Mouse (Mus musculus): Measurements from ENCODE around the gene Wdr31.
A peak's percentile ranks its signal among the peaks of the same experiment; 100 is the strongest.

Wdr31 gene

DNA sequence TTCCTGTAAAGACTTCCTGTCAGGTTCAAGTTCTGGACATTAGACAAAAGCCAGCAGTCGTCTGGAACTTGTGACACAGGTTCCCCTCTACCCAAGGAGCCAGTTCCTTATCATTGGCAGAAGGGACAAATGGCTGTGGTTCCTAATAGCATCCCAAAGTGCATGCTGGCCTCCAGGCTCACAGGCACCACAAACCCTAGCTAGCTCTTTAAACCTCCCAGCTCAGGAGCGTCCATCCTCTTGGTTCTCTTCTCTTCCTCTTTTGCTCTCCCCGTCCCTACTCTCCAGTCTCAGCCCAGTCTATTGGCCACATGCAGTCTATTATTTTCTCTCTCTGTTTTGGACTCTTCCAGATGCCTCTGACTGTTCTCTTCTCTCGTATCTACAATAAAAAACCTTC, 30.9 kb downstream of the Wdr31 start:
- DNase-seq (ENCODE audit: low spot score in 2 of 2) = no peak

GRCm38 (mm10) chr4:62437871-62438270, 32.8 kb downstream of the Wdr31 start:
- DNase-seq (ENCODE audit: low spot score in 2 of 2) = no peak

DNA sequence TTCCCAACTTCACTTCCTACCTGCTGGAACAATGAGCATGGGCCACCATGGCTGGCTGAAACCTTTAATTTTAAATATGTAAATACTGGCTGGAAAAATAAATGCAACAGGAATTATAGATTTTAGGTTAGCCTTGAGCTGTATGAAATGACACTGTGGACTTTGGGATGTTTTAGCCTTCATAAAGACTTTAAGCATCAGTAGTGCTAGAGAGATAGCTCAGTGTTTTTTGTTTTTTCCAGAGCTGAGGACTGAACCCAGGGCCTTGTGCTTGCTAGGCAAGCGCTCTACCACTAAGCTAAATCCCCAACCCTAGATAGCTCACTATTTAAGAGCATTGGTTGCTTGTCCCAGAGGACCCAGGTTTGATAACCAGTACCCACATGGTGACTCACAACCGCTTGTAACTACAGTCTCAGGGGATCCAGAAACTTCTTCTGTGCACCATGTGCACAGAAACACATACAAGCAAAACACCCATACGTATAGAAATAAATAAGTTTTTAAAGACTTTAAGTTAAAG, 33.4 kb downstream of the Wdr31 start:
- DNase-seq (ENCODE audit: low spot score in 2 of 2) = no peak

DNA sequence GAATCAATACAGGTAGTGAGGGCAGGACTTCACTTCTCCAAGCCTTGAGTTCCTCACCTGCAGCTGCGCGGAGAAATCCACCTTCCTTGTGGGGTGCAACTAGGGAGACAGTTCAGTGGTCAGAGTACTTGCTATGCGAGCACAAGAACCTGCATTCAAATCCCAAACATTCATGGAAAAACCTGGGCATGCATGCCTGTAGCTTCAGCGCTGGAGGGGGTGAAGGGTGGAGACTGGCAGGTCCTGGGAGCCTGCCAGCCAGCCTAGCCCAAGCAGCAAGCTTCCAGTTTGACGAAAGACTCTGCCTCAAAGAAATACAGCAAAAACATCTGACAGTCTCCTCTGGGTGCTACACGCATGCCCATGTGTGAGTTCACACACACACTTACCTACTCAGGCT, 35.6 kb downstream of the Wdr31 start, which contains the start of gene Rnf183:
Rnf183 (minus strand) TSS at position 172 of the 400 bp plus-strand sequence.
- DNase-seq (ENCODE audit: low spot score in 2 of 2) = no peak

GRCm38 (mm10) chr4:62433939-62434870, 36.5 kb downstream of the Wdr31 start:
- no peak for DNase-seq (ENCODE audit: low spot score in 2 of 2)

DNA sequence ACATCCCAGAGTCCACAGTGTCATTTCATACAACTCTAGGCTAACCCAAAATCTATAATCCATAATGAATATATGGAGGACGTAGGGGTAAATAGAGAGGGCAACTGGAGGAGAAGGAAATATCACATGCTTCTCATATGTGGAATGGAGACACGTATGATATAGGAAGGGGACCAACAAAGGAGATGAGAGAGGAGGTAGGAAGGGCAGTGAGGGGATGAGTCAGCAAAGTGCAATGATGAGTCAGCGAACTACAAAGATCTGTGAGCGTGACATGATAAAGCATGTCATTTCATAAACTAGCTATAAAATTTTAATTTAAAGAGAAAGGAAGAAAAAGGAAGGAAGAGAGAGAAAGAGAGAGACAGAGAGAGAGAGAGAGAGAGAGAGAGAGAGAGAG, 39.2 kb downstream of the Wdr31 start:
- DNase-seq (ENCODE audit: low spot score in 2 of 2) = no peak

GRCm38 (mm10) chr4:62430678-62431077, 40.0 kb downstream of the Wdr31 start:
- no peak for DNase-seq (ENCODE audit: low spot score in 2 of 2)

- no peak for DNase-seq (ENCODE audit: low spot score in 2 of 2)
Measured at GRCm38 (mm10) chr4:62429616-62430015, 41.1 kb downstream of the Wdr31 start.

- DNase-seq (ENCODE audit: low spot score in 2 of 2) = no peak
Measured at GRCm38 (mm10) chr4:62427978-62428758, 42.5 kb downstream of the Wdr31 start.

DNA sequence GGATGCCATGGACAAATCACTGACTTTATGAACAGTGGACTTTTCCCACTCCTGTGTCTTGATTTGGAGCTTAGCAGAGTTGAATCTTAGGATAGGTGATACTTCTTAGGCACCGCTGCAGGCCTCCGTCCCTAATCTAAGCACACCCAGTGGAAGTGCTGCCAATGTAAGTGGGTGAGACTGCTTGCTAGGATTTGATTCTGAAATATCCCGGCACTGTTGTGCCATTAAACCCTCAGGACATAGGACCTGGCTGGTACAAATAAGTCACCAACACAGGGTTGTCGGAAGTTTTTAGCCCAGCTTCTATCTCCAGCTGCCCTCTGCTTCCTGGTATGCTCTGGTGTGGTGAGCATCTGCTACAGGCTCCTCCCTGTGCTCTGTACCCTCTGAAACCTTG, 44.8 kb downstream of the Wdr31 start:
- DNase-seq (ENCODE audit: low spot score in 2 of 2) = no peak

DNA sequence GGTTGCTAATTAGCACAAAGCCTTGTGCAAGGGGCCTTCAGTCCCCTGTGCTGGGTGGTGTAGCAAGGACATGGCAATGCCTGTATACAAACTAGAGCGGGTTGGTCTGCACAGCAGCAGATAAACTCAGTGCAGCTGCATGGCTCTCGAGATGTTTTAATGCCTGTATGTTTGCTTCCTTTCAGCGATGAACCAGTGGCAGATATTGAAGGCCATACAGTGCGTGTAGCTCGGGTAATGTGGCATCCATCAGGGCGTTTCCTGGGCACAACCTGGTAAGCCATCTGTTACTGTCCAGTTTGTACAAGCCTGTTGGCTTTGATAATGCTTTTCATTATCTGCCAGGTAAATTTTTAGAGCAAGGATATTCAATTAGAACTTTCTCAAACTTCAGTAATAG, 51.6 kb downstream of the Wdr31 start:
- DNase-seq (ENCODE audit: low spot score in 2 of 2) = no peak

DNA sequence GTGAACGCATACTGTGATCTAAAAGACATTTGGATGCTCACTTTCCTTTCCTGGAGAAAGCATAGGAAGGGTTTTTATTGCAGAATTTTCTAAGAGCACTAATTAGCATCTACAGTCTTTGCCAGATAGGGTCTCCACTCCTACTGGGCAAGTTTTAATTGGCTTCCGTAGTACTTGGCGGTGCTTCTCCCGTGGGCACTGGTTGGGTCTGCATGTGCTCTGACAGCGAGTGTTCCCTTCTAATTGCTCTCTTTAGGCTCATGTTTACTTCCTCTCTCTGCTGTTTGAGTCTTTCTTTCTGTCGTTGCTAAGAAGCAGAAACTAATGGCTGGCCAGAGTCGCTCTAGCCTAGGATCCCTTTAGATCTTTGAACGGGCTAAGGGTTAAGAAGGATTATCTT, 52.2 kb downstream of the Wdr31 start:
- no peak for DNase-seq (ENCODE audit: low spot score in 2 of 2)

GRCm38 (mm10) chr4:62411606-62412005, 59.1 kb downstream of the Wdr31 start:
- DNase-seq (ENCODE audit: low spot score in 2 of 2) = no peak

DNA sequence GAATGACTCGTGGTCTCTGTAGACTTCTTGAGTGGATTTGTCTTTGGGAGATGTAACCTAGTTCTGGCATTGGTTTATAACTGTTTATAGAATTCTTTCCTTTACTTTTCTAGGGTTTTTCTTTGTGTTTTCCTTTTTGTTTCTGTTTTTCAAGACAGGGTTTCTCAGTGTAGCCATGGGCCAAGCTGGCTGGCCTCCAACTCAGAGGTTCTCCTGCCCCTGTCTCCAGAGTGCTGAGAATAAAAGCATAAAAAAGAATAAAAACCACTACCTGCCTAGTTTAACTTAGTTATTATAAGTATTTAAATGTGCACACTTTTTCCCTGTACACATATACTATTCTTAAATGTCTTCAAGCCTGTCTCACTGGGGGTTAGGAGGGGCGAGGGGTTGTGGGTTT, 60.4 kb downstream of the Wdr31 start:
- DNase-seq (ENCODE audit: low spot score in 2 of 2) = no peak

- DNase-seq (ENCODE audit: low spot score in 2 of 2) = no peak
Measured at GRCm38 (mm10) chr4:62409615-62410014, 61.1 kb downstream of the Wdr31 start.

GRCm38 (mm10) chr4:62408601-62409282, 62.0 kb downstream of the Wdr31 start, which contains the start of the genes Cdc26 and Prpf4:
Gene Cdc26 (minus strand): TSS chr4:62408642.
Gene Prpf4 (plus strand): TSS chr4:62408797.
- peak; percentile 97 to 99 for DNase-seq (ENCODE audit: low spot score in 2 of 2)

- peak; percentile 31 to 66 for DNase-seq (ENCODE audit: low spot score in 2 of 2)
Measured at GRCm38 (mm10) chr4:62407730-62408582, 62.7 kb downstream of the Wdr31 start.

DNA sequence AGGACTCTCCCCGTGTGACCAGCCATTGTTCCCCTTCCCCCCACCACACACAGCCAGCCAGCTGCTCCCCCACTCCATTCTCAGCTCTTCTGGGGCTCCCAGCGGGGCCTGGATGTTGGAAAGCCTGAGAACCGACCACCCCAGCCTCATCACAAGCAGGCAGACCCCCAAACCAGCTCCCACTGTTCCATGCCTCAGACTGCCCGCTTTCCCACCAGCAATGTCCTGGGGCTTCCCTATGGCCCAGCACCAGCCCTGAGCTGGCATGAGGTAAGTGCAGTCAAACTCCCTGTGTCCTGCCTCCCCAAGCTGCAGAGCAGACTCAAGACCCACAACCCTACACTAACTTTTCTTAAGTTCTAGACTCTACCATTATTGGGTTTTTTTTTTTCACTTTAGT, 64.6 kb downstream of the Wdr31 start:
- DNase-seq (ENCODE audit: low spot score in 2 of 2) = no peak

GRCm38 (mm10) chr4:62398956-62399355, 71.7 kb downstream of the Wdr31 start:
- peak; percentile 9 to 33 for DNase-seq (ENCODE audit: low spot score in 2 of 2)

Data from heart, adult 9 months (tissue).